In genomic region chr11:121645394-121645793, GRCm38 (mm10) we compare ENCODE assay signal across 31 mouse cellular contexts. TPM values are rescaled to one million over a fixed set of nuclear protein-coding genes. Genes with fewer than 3 reads are reported as not detected.
DNase-seq lines count a peak whose midpoint lies in the region; ATAC-seq and TF ChIP-seq lines count a peak whose summit lies in the region.
"Had no signal": no experiment of that assay in that cellular context is flagged by ENCODE, and none has a peak within 500 bp of the region (broad histone marks: within the 10 kb centered on the region; RNA-seq: fewer than 3 reads in every experiment).

No protein-coding gene starts in this region.

- H3K4me1 ChIP-seq in hindbrain, embryonic 14.5 days (replicated peaks; ENCODE audit: control insufficient read depth, insufficient read depth, low read length), result no peaks in the 10 kb centered on the region
- H3K4me1 ChIP-seq: forebrain, embryonic 12.5 days had no signal

- no peak overlapping the region for H3K9ac ChIP-seq in hindbrain, embryonic 14.5 days
- H3K9ac ChIP-seq: embryonic facial prominence, embryonic 13.5 days; embryonic facial prominence, embryonic 15.5 days; forebrain, embryonic 12.5 days had no signal

- H3K27ac ChIP-seq in left cerebral cortex, adult 2 months, result peak overlapping the region; percentile 50; the same call in 1 of the 2 replicates
- H3K27ac ChIP-seq in hindbrain, embryonic 14.5 days, result no peak overlapping the region
- H3K27ac ChIP-seq: embryonic facial prominence, embryonic 13.5 days; embryonic facial prominence, embryonic 15.5 days; forebrain, embryonic 10.5 days; forebrain, embryonic 12.5 days had no signal

- TF ChIP-seq CTCF in left cerebral cortex, adult 2 months (IDR thresholded peaks at IDR 0.05), result no peak

- no peak overlapping the region for H3K4me3 ChIP-seq in left cerebral cortex, adult 2 months
- no peak overlapping the region for H3K4me3 ChIP-seq in hindbrain, embryonic 14.5 days (replicated peaks; ENCODE audit: low read length)
- H3K4me3 ChIP-seq: embryonic facial prominence, embryonic 13.5 days; embryonic facial prominence, embryonic 15.5 days; erythroblast, embryonic 14.5 days; forebrain, embryonic 10.5 days; forebrain, embryonic 12.5 days had no signal

- no peaks in the 10 kb centered on the region for H3K27me3 ChIP-seq in hindbrain, embryonic 14.5 days (ENCODE audit: control insufficient read depth, insufficient read depth, low read length)
- H3K27me3 ChIP-seq: CH12.LX; embryonic facial prominence, embryonic 13.5 days; embryonic facial prominence, embryonic 15.5 days; forebrain, embryonic 12.5 days; Patski had no signal

- H3K4me2 ChIP-seq in hindbrain, embryonic 14.5 days (replicated peaks), result no peak overlapping the region
- H3K4me2 ChIP-seq: embryonic facial prominence, embryonic 13.5 days; embryonic facial prominence, embryonic 15.5 days; forebrain, embryonic 12.5 days had no signal

- 0 out of 2 replicates have a peak, but pooled peaks cover 5% of the 10 kb centered on the region for H3K36me3 ChIP-seq in hindbrain, embryonic 14.5 days (replicated peaks; ENCODE audit: control insufficient read depth, insufficient read depth)
- H3K36me3 ChIP-seq: forebrain, embryonic 12.5 days had no signal

- no peak for ATAC-seq in monocyte, adult 5-6 weeks (replicated peaks; ENCODE audit: insufficient number of reproducible peaks, low FRiP score, low TSS enrichment, poor library complexity, severe bottlenecking)
- no peak for ATAC-seq in hindbrain, embryonic 14.5 days (ENCODE audit: low FRiP score)
- ATAC-seq: activated CD4-positive, CD25-positive, alpha-beta regulatory T cell, adult 4 months; CD4-positive, CD25-positive, alpha-beta regulatory T cell, adult 4 months; forebrain, embryonic 14.5 days; forebrain, embryonic 16.5 days; Patski had no signal

- intact Hi-C loops in heart, postnatal 10 days (cut with DNase I), result no loop called here
- intact Hi-C loops in left cerebral cortex, adult 2 months (cut with DNase I), result no loop called here

- DNase-seq in heart, adult 11 months, result peak; percentile 16
- DNase-seq in heart, postnatal 10 days, result no peak
- no peak for DNase-seq in left cerebral cortex, adult 2 months (ENCODE audit: extremely low spot score in 1 of 2, low spot score in 2 of 2)
- no peak for DNase-seq in left cerebral cortex, adult 18-20 months (ENCODE audit: low spot score in 2 of 2)
- DNase-seq in 3T3-L1 (ENCODE audit: low read depth, low spot score), result peak; percentile 24
- DNase-seq in brain, adult 2 months (ENCODE audit: low read depth, low spot score), result peak; percentile 63
- DNase-seq in hindbrain, embryonic 14.5 days (ENCODE audit: low spot score), result no peak
- DNase-seq: adrenal gland, adult 8-10 months; adrenal gland, postnatal 14 days; adrenal gland, postnatal 36 days; B cell, adult 2 months; cerebellum, adult 11 months; cerebellum, adult 18-20 months; cerebellum, adult 8-10 months; cerebellum, adult 9-11 months; cerebellum, postnatal 14 days; cerebellum, postnatal 36 days; embryo, embryonic 11 days had no signal

- 98% methylated on average over 6 of the region's 6 CpGs for WGBS in hindbrain, embryonic 14.5 days

- H3K9me3 ChIP-seq in hindbrain, embryonic 14.5 days (ENCODE audit: control insufficient read depth, low read length), result no peaks in the 10 kb centered on the region
- H3K9me3 ChIP-seq: embryonic facial prominence, embryonic 13.5 days; embryonic facial prominence, embryonic 15.5 days; forebrain, embryonic 10.5 days; forebrain, embryonic 12.5 days; G1E had no signal

RNA-seq across cellular contexts. Expression of gene B3gntl1, which starts 27.6 kb away (rescaled TPM):
- 1 to 10 TPM; 3.5 to 5.5 TPM for total RNA-seq in heart, postnatal 10 days (2021)
- total RNA-seq in left cerebral cortex, adult 2 months (2021), result 1 to 10 TPM; 6.7 to 6.8 TPM
- total RNA-seq in left cerebral cortex, adult 18-20 months (2021), result 1 to 10 TPM; 5.5 to 7.0 TPM
- total RNA-seq in monocyte, adult 5-6 weeks (2017), result 9.2 to 22.9 TPM (median 13.1 TPM) in 3 replicates
- 5.8 and 6.4 TPM in 2 replicates for polyA plus RNA-seq in hindbrain, embryonic 14.5 days (2014; fragmentation: Nextera tagmentation; extraction: Ambion mirVana)
- polyA plus RNA-seq: erythroblast, embryonic 14.5 days had no signal

RNA-seq across cellular contexts. Expression of gene Metrnl, which starts 56.0 kb away (rescaled TPM):
- 10 to 100 TPM; 21.9 to 26.4 TPM for total RNA-seq in heart, postnatal 10 days (2021)
- 10 to 100 TPM; 14.6 to 18.6 TPM for total RNA-seq in left cerebral cortex, adult 2 months (2021)
- 10 to 100 TPM; 17.6 to 19.0 TPM for total RNA-seq in left cerebral cortex, adult 18-20 months (2021)
- 262 to 469 TPM (median 399 TPM) in 3 replicates for total RNA-seq in monocyte, adult 5-6 weeks (2017)
- polyA plus RNA-seq in hindbrain, embryonic 14.5 days (2014; fragmentation: Nextera tagmentation; extraction: Ambion mirVana), result 18.9 and 23.9 TPM in 2 replicates
- total RNA-seq: G1E had no signal
- polyA plus RNA-seq: G1E had no signal

Comparison
In these comparisons a context has a peak if more than half of its experiments do, and no peak if none do; other contexts are left out.
1. DNase-seq: peak in heart, adult 11 months (single experiment), 3T3-L1 (single experiment) and brain, adult 2 months (single experiment); none in heart, postnatal 10 days (0 of 2), left cerebral cortex, adult 2 months (0 of 2), left cerebral cortex, adult 18-20 months (0 of 2) and hindbrain, embryonic 14.5 days (single experiment).